Mouse (Mus musculus): ENCODE measurements around the gene Klhdc1.

GRCm38 (mm10) chr12:69299831-69300230, 58.9 kb downstream of the Klhdc1 start:
- TF ChIP-seq CTCF (IDR thresholded peaks at IDR 0.05; ENCODE audit: control insufficient read depth, insufficient read depth, insufficient read length) (no peak), CEBPB (IDR thresholded peaks at IDR 0.05; ENCODE audit: low read depth) (no peak)
